Comparison of ENCODE assay signal across 16 mouse cellular contexts in the genomic region with DNA sequence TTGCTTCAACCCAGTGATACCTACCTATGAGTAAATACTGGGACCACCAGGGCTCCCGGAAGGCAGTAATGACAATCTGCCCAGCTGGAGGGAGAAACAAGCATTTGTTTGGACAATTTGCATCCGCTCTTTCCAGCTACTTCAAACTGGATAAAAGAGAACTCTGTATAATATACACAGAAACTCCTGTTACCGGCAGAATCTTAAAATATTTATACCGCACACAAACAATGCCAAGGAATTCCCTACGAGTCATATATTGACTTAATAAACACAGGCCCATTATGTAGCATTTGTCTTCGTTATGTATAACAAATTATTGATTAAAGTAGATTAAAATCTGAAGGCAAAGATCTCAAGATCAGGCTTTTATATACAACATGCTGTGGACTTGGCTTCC.
"Had no signal": no experiment of that assay in that cellular context is flagged by ENCODE, and none has a peak within 500 bp of the region (broad histone marks: within the 10 kb centered on the region; RNA-seq: fewer than 3 reads in every experiment).

No protein-coding gene starts in this region.

- DNase-seq: liver; liver, embryonic 13.5 days; liver, postnatal 0 days; right cerebral cortex, postnatal 14 days; thymus, adult 18-20 months; thymus, postnatal 14 days; thymus, postnatal 36 days had no signal

- H3K27ac ChIP-seq: liver, embryonic 13.5 days; liver, embryonic 15.5 days; lung, embryonic 15.5 days; macrophage; midbrain, embryonic 13.5 days; midbrain, embryonic 15.5 days; neural tube, embryonic 12.5 days had no signal

- H3K4me2 ChIP-seq: liver, embryonic 11.5 days; liver, embryonic 13.5 days; liver, embryonic 15.5 days; lung, embryonic 15.5 days; midbrain, embryonic 11.5 days; midbrain, embryonic 13.5 days; midbrain, embryonic 15.5 days; neural tube, embryonic 12.5 days had no signal

- H3K36me3 ChIP-seq: liver, embryonic 13.5 days; liver, embryonic 15.5 days; lung, embryonic 15.5 days; midbrain, embryonic 13.5 days; midbrain, embryonic 15.5 days; neural tube, embryonic 12.5 days had no signal

- H3K4me3 ChIP-seq: liver, embryonic 13.5 days; liver, embryonic 15.5 days; lung, embryonic 15.5 days; megakaryocyte, embryonic 14.5 days; midbrain, embryonic 13.5 days; midbrain, embryonic 15.5 days; neural tube, embryonic 12.5 days had no signal

- H3K27me3 ChIP-seq: liver, embryonic 13.5 days; liver, embryonic 15.5 days; lung, embryonic 15.5 days; midbrain, embryonic 13.5 days; midbrain, embryonic 15.5 days; neural tube, embryonic 12.5 days had no signal

- H3K9ac ChIP-seq: liver, embryonic 13.5 days; liver, embryonic 15.5 days; liver, postnatal 0 days; lung, embryonic 15.5 days; midbrain, embryonic 13.5 days; midbrain, embryonic 15.5 days; neural tube, embryonic 12.5 days had no signal

- H3K9me3 ChIP-seq: liver, embryonic 13.5 days; liver, embryonic 15.5 days; lung, embryonic 15.5 days; megakaryocyte, embryonic 14.5 days; midbrain, embryonic 13.5 days; midbrain, embryonic 15.5 days; neural tube, embryonic 12.5 days had no signal

- ATAC-seq: liver, postnatal 0 days; midbrain, embryonic 13.5 days; midbrain, embryonic 15.5 days had no signal

- H3K4me1 ChIP-seq: liver, embryonic 13.5 days; liver, embryonic 15.5 days; midbrain, embryonic 13.5 days; midbrain, embryonic 15.5 days; neural tube, embryonic 12.5 days had no signal
